Mouse (Mus musculus): ENCODE results near the gene Zc3h18. TPM values are rescaled to one million over a fixed set of nuclear protein-coding genes. Genes with fewer than 3 reads are reported as not detected.
A peak's percentile ranks its signal among the peaks of the same experiment; 100 is the strongest.

Zc3h18 gene
- polyA plus RNA-seq, 1 experiment: 23.3 TPM

DNA sequence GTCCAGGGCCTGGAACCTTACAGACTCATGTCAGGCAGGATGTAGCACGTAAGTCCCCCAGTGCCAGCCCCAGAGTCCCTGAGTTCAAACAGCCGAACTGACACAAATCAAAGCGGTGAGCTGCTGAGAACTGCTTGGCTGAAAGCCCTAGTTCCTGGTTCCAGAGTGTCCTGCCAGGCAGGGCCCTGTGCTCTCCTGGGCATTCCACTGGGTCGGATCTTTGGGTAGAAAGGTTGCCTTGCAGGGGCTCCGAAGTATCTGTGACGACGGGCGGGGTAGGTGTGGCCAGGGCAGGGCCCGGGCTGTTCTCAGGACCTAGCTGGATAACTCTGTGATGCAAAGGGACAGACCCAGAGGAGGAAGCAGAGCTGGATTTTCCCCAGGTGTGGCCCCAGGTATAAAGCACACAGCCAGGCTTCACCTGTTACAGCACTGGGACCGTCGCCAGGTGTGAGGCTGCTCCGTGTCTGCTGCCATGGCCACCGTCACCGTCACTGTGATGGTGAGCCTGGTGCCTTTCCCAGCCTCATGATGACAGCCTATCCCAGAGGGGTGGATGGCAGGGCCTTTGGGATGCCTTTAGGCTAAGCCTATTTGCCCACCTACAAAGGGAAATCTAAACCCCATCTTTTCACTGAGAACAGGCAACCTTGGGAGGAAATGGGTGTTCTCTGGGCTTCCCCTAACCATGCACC is 45.1 kb downstream of the Zc3h18 start, which contains the start of gene Il17c:
Gene Il17c (plus strand): TSS at position 645 of the 695 bp plus-strand sequence.
- TF ChIP-seq CTCF (IDR thresholded peaks at IDR 0.05; ENCODE audit: extremely low read depth, insufficient read length, insufficient replicate concordance, low read depth, low read length) (no peak), POLR2A (IDR thresholded peaks at IDR 0.05; ENCODE audit: low read depth, low read length) (no peak)
- 21% methylated on average over 14 of the region's 14 CpGs for WGBS
- H3K27ac ChIP-seq (ENCODE audit: insufficient read depth, low read depth, low read length): peak within 1 kb of the TSS; percentile 42

DNA sequence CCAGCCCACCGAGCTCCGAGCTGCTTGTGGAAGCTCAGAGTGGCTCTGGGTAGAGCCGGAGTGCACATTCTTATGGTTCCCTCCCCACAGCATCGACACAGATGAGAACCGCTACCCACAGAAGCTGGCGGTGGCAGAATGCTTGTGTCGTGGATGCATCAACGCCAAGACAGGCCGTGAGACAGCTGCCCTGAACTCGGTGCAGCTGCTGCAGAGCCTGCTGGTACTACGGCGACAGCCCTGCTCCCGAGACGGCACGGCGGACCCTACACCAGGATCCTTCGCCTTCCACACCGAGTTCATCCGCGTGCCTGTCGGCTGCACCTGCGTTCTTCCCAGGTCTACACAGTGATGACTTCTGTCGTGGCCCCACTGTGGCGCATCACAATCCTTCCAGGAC is 46.8 kb downstream of the Zc3h18 start:
- peaks cover 3% of the 10 kb centered on the region for H3K4me1 ChIP-seq (ENCODE audit: control insufficient read depth, insufficient read depth, insufficient read length, low read length)
- H3K4me3 ChIP-seq (ENCODE audit: low read depth, low read length): no peak overlapping the region
- no peak overlapping the region for H3K27ac ChIP-seq (ENCODE audit: insufficient read depth, low read depth, low read length)
- 89% methylated on average over 24 of the region's 24 CpGs for WGBS
- peaks cover 17% of the 10 kb centered on the region for H3K36me3 ChIP-seq (ENCODE audit: control insufficient read depth, insufficient read depth, low read length)
- TF ChIP-seq CTCF (IDR thresholded peaks at IDR 0.05; ENCODE audit: extremely low read depth, insufficient read length, insufficient replicate concordance, low read depth, low read length): no peak
- TF ChIP-seq POLR2A (IDR thresholded peaks at IDR 0.05; ENCODE audit: low read depth, low read length): no peak
- H3K27me3 ChIP-seq (ENCODE audit: control insufficient read depth, insufficient read depth, low read length): no peaks in the 10 kb centered on the region

More for the DNA sequence above, 45.1 kb downstream of the Zc3h18 start, which contains the start of gene Il17c:
- Histone ChIP-seq H3K4me1 (ENCODE audit: control insufficient read depth, insufficient read depth, insufficient read length, low read length) (peaks cover 3% of the 10 kb centered on the region; the same call in 1 of the 2 replicates), H3K27me3 (ENCODE audit: control insufficient read depth, insufficient read depth, low read length) (no peaks in the 10 kb centered on the region), H3K4me3 (ENCODE audit: low read depth, low read length) (no peak within 1 kb of the TSS), H3K36me3 (ENCODE audit: control insufficient read depth, insufficient read depth, low read length) (peaks cover 29% of the 10 kb centered on the region)

DNA sequence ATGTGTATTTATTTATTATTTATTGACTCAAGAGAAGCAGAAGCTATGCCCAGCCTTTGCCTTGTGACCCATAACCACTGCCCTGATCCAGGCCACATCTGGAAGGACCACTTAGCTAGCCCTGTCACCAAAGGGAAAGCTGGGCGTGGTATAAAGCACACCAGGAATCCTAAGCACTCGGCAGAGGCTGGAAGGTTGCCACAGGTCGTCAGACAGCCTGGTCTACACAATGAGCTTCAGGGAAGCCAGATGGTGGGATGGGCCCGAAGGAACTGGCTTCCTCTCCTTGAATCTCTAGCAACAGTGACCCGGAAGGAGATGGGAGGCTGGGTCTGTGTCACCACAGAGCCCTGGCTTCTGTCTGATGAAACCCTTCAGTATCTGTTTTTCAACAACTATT is 47.2 kb downstream of the Zc3h18 start:
- Histone ChIP-seq H3K4me1 (ENCODE audit: control insufficient read depth, insufficient read depth, insufficient read length, low read length) (peaks cover 3% of the 10 kb centered on the region), H3K36me3 (ENCODE audit: control insufficient read depth, insufficient read depth, low read length) (peaks cover 13% of the 10 kb centered on the region), H3K27ac (ENCODE audit: insufficient read depth, low read depth, low read length) (no peak overlapping the region), H3K4me3 (ENCODE audit: low read depth, low read length) (no peak overlapping the region), H3K27me3 (ENCODE audit: control insufficient read depth, insufficient read depth, low read length) (no peaks in the 10 kb centered on the region)
- WGBS: 36% methylated on average over 5 of the region's 5 CpGs
- TF ChIP-seq CTCF (IDR thresholded peaks at IDR 0.05; ENCODE audit: extremely low read depth, insufficient read length, insufficient replicate concordance, low read depth, low read length) (no peak), POLR2A (IDR thresholded peaks at IDR 0.05; ENCODE audit: low read depth, low read length) (no peak)

DNA sequence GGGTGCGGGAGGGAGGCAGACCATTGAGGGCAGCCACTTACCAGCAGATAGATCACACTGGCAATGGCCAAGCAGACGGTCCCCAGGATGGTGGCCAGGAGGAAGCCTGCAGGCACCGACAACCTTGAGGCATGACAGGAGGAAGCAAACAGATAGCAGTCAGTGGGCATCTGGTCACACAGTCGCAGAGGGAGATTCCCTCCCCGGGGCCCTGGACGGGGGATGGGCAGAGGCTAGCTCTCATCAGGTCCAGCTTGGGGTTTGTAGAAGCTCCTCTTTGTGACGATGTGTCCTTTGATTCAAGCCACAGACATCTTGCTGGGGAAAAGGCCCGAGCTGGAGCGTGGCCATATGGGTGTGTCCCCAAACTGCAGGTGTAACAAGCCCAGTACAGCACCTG is 49.7 kb downstream of the Zc3h18 start:
- Histone ChIP-seq H3K27ac (ENCODE audit: insufficient read depth, low read depth, low read length) (no peak overlapping the region), H3K4me1 (ENCODE audit: control insufficient read depth, insufficient read depth, insufficient read length, low read length) (peaks cover 3% of the 10 kb centered on the region), H3K36me3 (ENCODE audit: control insufficient read depth, insufficient read depth, low read length) (peaks cover 13% of the 10 kb centered on the region; the same call in 1 of the 2 replicates), H3K4me3 (ENCODE audit: low read depth, low read length) (no peak overlapping the region), H3K27me3 (ENCODE audit: control insufficient read depth, insufficient read depth, low read length) (no peaks in the 10 kb centered on the region)
- no peak for TF ChIP-seq POLR2A (IDR thresholded peaks at IDR 0.05; ENCODE audit: low read depth, low read length)
- TF ChIP-seq CTCF (IDR thresholded peaks at IDR 0.05; ENCODE audit: extremely low read depth, insufficient read length, insufficient replicate concordance, low read depth, low read length): no peak
- 39% methylated on average over 9 of the region's 9 CpGs for WGBS

DNA sequence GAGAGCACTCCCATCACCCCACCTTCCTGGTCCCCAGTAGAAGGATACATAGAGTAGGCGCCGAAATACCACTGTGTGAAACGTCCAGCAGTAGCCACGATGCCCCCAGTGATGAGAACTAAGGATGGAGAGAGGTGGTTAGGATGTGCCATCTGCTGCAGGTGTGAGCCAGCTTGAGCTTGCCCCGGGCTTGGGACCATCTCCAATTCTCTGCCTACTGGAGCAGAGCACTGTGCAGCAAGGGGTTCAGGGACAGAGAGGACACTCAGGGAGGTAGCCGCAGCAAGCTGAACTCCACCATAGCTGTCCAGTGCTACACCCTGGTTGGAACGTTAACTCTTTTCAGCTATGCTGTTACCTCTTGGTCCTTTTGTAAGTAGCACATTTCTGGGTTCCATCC is 51.2 kb downstream of the Zc3h18 start:
- WGBS: 94% methylated on average over 7 of the region's 7 CpGs
- H3K4me3 ChIP-seq (ENCODE audit: low read depth, low read length): no peak overlapping the region
- TF ChIP-seq CTCF (IDR thresholded peaks at IDR 0.05; ENCODE audit: extremely low read depth, insufficient read length, insufficient replicate concordance, low read depth, low read length): no peak
- TF ChIP-seq POLR2A (IDR thresholded peaks at IDR 0.05; ENCODE audit: low read depth, low read length): no peak
- H3K27ac ChIP-seq (ENCODE audit: insufficient read depth, low read depth, low read length): no peak overlapping the region
- H3K4me1 ChIP-seq (ENCODE audit: control insufficient read depth, insufficient read depth, insufficient read length, low read length): peaks cover 9% of the 10 kb centered on the region
- H3K27me3 ChIP-seq (ENCODE audit: control insufficient read depth, insufficient read depth, low read length): no peaks in the 10 kb centered on the region
- peaks cover 13% of the 10 kb centered on the region; the same call in 1 of the 2 replicates for H3K36me3 ChIP-seq (ENCODE audit: control insufficient read depth, insufficient read depth, low read length)

DNA sequence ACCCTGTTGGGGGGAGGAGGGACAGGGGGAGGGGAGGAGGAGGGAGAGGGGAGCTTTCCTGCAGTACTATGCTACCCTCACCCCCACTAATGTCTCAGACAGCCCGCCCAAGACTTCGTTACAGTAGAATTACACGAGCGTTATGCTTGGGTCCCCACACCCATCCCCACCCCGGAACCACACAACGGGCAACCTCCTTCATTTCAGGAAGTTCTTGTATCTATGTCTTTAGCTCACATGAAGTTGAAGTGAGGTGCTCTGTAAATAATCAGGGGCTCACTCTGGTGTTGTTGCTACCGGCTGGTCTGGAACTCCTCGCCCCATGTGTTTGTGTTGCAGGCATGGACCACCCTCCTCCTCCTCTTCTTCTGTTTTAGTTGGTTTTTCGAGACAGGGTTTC is 51.8 kb downstream of the Zc3h18 start:
- TF ChIP-seq POLR2A (IDR thresholded peaks at IDR 0.05; ENCODE audit: low read depth, low read length): no peak
- TF ChIP-seq CTCF (IDR thresholded peaks at IDR 0.05; ENCODE audit: extremely low read depth, insufficient read length, insufficient replicate concordance, low read depth, low read length): no peak
- H3K27ac ChIP-seq (ENCODE audit: insufficient read depth, low read depth, low read length): no peak overlapping the region
- no peaks in the 10 kb centered on the region for H3K27me3 ChIP-seq (ENCODE audit: control insufficient read depth, insufficient read depth, low read length)
- peaks cover 13% of the 10 kb centered on the region; the same call in 1 of the 2 replicates for H3K36me3 ChIP-seq (ENCODE audit: control insufficient read depth, insufficient read depth, low read length)
- peaks cover 14% of the 10 kb centered on the region for H3K4me1 ChIP-seq (ENCODE audit: control insufficient read depth, insufficient read depth, insufficient read length, low read length)
- 89% methylated on average over 9 of the region's 9 CpGs for WGBS
- no peak overlapping the region for H3K4me3 ChIP-seq (ENCODE audit: low read depth, low read length)

DNA sequence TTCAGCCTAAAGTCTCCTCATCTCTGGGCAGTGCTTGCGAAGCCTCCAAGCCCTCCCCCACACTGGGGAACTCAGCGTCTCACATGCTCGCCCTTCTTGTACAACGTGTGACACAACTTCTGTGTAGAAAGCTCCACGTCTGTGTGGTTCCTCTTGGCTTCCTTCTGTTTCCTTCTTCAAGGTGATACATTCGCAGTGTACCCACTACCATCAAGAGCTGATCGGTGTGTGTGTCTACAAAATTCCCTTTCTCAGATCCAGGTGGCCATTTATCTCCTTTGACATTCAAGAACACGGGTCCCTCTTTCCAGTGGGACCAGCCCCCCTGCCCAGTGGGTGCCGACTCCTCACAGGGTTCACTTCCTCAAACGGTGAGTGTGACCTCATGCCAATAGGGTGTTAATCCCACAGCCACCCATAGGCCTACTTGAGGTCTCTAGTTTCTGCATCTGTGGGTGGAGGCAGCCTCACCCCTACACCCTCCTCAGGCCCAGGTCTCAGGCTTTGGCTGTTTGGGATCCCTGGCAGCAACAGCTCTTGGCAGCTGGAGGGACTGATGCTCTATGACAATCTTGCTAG is 53.7 kb downstream of the Zc3h18 start:
- WGBS: 74% methylated on average over 10 of the region's 10 CpGs
- no peak overlapping the region for H3K4me3 ChIP-seq (ENCODE audit: low read depth, low read length)
- peaks cover 9% of the 10 kb centered on the region; the same call in 1 of the 2 replicates for H3K36me3 ChIP-seq (ENCODE audit: control insufficient read depth, insufficient read depth, low read length)
- no peaks in the 10 kb centered on the region for H3K27me3 ChIP-seq (ENCODE audit: control insufficient read depth, insufficient read depth, low read length)
- peak overlapping the region; percentile 37; the same call in 1 of the 2 replicates for H3K27ac ChIP-seq (ENCODE audit: insufficient read depth, low read depth, low read length)
- peaks cover 14% of the 10 kb centered on the region for H3K4me1 ChIP-seq (ENCODE audit: control insufficient read depth, insufficient read depth, insufficient read length, low read length)
- TF ChIP-seq POLR2A (IDR thresholded peaks at IDR 0.05; ENCODE audit: low read depth, low read length): no peak
- TF ChIP-seq CTCF (IDR thresholded peaks at IDR 0.05; ENCODE audit: extremely low read depth, insufficient read length, insufficient replicate concordance, low read depth, low read length): no peak

Data from small intestine, adult 2 months (tissue).